Mouse (Mus musculus) embryonic facial prominence, embryonic 11.5 days (tissue): ENCODE results near the gene Armc10. TPM values are rescaled to one million over a fixed set of nuclear protein-coding genes. Genes with fewer than 3 reads are reported as not detected.

Experiments used
- ATAC-seq: fragments of 200-750 bp; cut with Nextera tagmentation; replicated peaks from 2 replicates; pipeline ENCODE4 v1.8.0; 2017; ENCODE audit warnings: low read depth; ENCODE audit not compliant: insufficient number of reproducible peaks, low FRiP score, low TSS enrichment
- DNase-seq: peaks from one replicate; pipeline ENCODE4 v3.0.0-alpha.2; 2015; ENCODE audit warnings: low spot score
- H3K27ac ChIP-seq: fragments of 300-500 bp; sonication (generic); replicated peaks from 2 replicates; pipeline ENCODE4 v1.5.1; 2014; ENCODE audit warnings: mild to moderate bottlenecking, low read depth, low read length, control low read depth
- H3K27me3 ChIP-seq: fragments of 300-500 bp; sonication (generic); 2 replicates; pipeline ENCODE4 v1.6.1; 2014; ENCODE audit warnings: mild to moderate bottlenecking, low read length, moderate library complexity, mixed read lengths; ENCODE audit not compliant: control insufficient read depth, insufficient read depth
- H3K36me3 ChIP-seq: fragments of 300-500 bp; sonication (generic); replicated peaks from 2 replicates; pipeline ENCODE4 v1.6.1; 2014; ENCODE audit warnings: low read depth, mild to moderate bottlenecking, low read length, moderate library complexity, mixed read lengths; ENCODE audit not compliant: control insufficient read depth, insufficient read depth
- H3K4me1 ChIP-seq: fragments of 300-500 bp; sonication (generic); 2 replicates; pipeline ENCODE4 v1.6.1; 2014; ENCODE audit warnings: low read length, mixed read lengths; ENCODE audit not compliant: control insufficient read depth, insufficient read depth
- H3K4me2 ChIP-seq: fragments of 300-500 bp; sonication (generic); 2 replicates; pipeline ENCODE4 v1.6.1; 2014; ENCODE audit warnings: low read depth, mild to moderate bottlenecking, control low read depth, low read length, moderate library complexity
- H3K4me3 ChIP-seq: fragments of 300-500 bp; sonication (generic); 2 replicates; pipeline ENCODE4 v1.5.1; 2014; ENCODE audit warnings: low read depth, low read length, control low read depth
- H3K9ac ChIP-seq: fragments of 300-500 bp; sonication (generic); replicated peaks from 2 replicates; pipeline ENCODE4 v1.6.1; 2014; ENCODE audit warnings: mild to moderate bottlenecking, control low read depth, low read length
- H3K9me3 ChIP-seq: fragments of 300-500 bp; sonication (generic); replicated peaks from 2 replicates; pipeline ENCODE4 v1.6.1; 2016; ENCODE audit warnings: mild to moderate bottlenecking, low read length, inconsistent platforms, mixed read lengths; ENCODE audit not compliant: control insufficient read depth
- WGBS: fragments of 180-500 bp; shearing (Covaris S2); extraction: QIAGEN DNeasy Blood & Tissue Kit; methylation state at CpG from one replicate; pipeline ENCODE4 v1.1.7; 2014; 5-methylcytosine and 5-hydroxymethylcytosine counted together
- polyA plus RNA-seq: library from polyadenylated mRNA; unstranded; fragments of >200 nt; fragmentation: Nextera tagmentation; extraction: Ambion mirVana; gene quantifications from 2 replicates; pipeline ENCODE4 v1.2.1, GENCODE M21; 2014

Armc10 gene
- polyA plus RNA-seq, 1 experiment from 2014 or later = 92.8 TPM

DNA sequence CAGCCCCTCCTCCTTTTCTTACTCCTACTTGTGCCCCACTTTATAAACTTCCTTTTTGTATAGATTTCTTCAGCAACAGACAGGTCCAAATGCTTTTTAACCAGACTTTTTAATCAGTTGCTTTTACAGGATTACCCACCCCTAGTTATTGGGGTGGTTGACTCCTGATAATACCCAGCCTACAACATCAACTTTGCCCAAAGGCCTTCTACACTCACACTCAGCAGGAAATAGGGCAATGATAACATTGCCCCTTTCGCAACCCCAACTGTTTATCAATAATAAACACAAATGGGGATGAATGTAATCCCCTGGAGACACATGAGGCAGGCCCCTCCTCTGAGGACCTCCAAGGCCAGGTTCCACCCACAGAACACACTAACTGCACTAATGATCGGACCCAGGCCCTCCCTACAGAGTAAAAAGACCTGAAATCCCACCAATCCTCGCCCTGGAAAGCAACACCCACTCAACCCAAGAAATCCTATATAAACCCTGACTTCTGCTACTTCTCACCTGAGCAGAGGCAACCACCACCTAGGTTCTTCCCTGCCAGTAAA is 29.1 kb upstream of the Armc10 start:
- Histone ChIP-seq H3K4me3 (no peak overlapping the region), H3K9ac (no peak overlapping the region), H3K4me1 (no peaks in the 10 kb centered on the region), H3K27ac (no peak overlapping the region), H3K27me3 (no peaks in the 10 kb centered on the region), H3K4me2 (no peak overlapping the region), H3K9me3 (no peaks in the 10 kb centered on the region), H3K36me3 (no peaks in the 10 kb centered on the region)
- WGBS = 72% methylated on average over 3 of the region's 3 CpGs
- DNase-seq (no peak), ATAC-seq (no peak)

DNA sequence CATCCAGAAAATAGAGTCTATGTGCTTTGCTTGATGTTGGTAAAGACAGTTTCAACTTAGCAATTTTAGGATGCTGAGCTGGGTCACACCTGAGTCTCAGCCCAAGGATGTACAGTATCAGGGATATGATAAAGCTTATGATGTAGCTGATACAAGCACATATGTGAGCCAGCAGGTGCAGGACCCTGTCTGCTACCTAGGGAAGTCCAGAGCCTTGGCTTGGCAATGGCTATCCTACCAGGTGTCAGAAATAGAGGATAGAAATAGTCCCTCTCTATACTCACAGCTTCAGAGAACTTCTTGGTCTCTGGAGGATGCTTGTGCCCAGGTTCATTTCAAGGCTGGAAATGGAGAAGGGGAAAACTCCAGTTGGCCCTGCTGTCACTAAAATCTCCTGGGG is 19.7 kb upstream of the Armc10 start:
- Histone ChIP-seq H3K27ac (no peak overlapping the region), H3K36me3 (no peaks in the 10 kb centered on the region), H3K9ac (no peak overlapping the region), H3K4me3 (no peak overlapping the region), H3K4me2 (no peak overlapping the region), H3K9me3 (no peaks in the 10 kb centered on the region), H3K27me3 (no peaks in the 10 kb centered on the region), H3K4me1 (no peaks in the 10 kb centered on the region)
- no peak for ATAC-seq
- no peak for DNase-seq

DNA sequence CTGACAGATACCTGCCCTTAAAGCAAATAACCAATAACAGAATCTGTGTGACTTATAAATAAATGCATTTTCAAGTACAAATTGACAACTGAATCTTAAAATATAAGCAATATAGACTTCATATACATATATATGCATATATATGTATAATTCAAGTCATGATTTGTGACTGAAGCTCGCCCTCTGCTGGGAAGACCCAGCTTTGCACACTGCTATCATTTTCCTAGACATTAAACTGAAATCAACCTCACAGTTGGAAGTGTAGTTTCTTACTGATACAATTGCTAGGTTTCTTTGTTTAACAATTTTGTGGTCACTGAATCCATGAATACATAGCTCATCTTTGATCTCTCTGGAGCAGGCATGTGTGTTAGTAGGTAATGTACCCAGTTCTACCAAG is 4.7 kb upstream of the Armc10 start:
- peak; percentile 65 for DNase-seq
- Histone ChIP-seq H3K4me3 (no peak overlapping the region), H3K4me2 (no peak overlapping the region), H3K9ac (no peak overlapping the region), H3K27ac (no peak overlapping the region), H3K36me3 (no peaks in the 10 kb centered on the region), H3K4me1 (no peaks in the 10 kb centered on the region), H3K27me3 (no peaks in the 10 kb centered on the region), H3K9me3 (no peaks in the 10 kb centered on the region)
- no peak for ATAC-seq
- 0% methylated on average over 1 of the region's 1 CpGs for WGBS

DNA sequence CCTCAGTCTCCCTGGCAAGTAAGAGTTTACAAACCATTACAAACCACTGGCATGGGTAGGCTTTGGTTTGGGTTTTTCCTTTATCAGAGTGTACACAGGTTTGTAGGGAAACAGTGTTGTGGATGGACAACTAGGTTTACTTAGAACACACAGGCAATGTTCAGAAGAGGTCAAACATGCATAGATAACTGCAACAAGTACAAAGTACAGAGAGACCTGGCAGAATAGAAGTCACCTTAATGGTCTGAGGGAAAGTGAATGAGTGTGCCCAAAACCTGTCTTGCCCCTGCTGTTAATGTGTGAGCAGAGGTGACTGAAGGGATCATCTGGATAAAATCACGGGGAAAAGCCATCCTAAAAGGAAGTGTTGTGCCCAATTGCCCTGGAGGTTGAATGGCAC is 2.0 kb upstream of the Armc10 start:
- no peak overlapping the region for H3K27ac ChIP-seq
- H3K4me2 ChIP-seq = no peak overlapping the region
- no peak overlapping the region for H3K4me3 ChIP-seq
- no peak for DNase-seq
- H3K9ac ChIP-seq = no peak overlapping the region
- H3K36me3 ChIP-seq = no peaks in the 10 kb centered on the region; the same call in 1 of the 2 replicates
- WGBS = 17% methylated on average over 1 of the region's 1 CpGs
- no peaks in the 10 kb centered on the region for H3K9me3 ChIP-seq
- no peaks in the 10 kb centered on the region for H3K4me1 ChIP-seq
- no peak for ATAC-seq
- H3K27me3 ChIP-seq = no peaks in the 10 kb centered on the region

DNA sequence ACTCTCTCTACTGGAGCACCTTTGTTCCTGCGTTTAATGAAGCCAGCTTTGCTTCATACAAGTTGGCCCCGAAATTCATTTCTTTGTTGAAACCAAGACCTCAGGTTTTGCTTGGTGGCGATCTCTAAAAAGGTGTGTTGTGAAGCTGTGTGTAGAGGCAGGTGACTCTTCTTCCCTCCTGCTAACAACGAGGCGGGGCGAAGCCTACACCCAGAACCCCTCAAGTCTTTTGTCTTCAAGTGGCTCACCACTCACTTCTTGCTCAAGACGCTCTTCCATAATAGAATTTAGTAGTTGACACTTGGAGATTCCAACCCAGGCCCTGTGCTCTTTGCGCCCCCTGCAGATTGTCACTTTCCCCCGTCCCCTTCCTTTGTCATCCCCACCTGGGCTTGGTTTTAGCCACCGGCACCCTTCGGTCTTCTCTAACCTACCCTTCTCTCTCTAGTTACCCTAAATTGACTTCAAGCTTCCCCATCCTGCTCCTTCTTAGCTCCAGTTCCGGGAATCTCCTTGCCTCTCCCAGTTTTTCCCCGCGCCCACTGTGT is 648 bp upstream of the Armc10 start:
- Histone ChIP-seq H3K9me3 (no peaks in the 10 kb centered on the region), H3K36me3 (no peaks in the 10 kb centered on the region; the same call in none of the 2 replicates), H3K27me3 (no peaks in the 10 kb centered on the region), H3K4me1 (no peaks in the 10 kb centered on the region), H3K4me3 (peak overlapping the region; percentile 79), H3K9ac (no peak overlapping the region), H3K27ac (no peak overlapping the region), H3K4me2 (peak overlapping the region; percentile 36)
- 8% methylated on average over 14 of the region's 14 CpGs for WGBS
- no peak for DNase-seq
- 0 out of 2 replicates have a peak, but pooled peaks have one; percentile 0 for ATAC-seq

DNA sequence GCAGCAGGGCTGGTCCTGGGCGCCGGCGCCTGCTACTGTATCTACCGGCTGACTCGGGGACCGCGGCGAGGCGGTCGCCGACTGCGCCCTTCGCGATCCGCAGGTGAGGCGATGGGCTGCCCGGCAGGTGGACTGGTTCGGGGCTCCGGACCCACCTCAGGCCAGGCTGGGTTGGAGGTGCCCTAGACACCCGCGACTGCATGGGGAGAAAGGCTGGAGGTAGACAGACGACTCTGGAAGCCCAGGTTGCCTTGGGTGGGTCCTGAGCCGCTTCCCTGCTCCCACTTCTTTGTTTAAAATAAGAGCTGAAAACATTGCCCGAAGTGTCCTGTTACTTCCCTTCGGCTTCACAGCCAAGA is 499 bp downstream of the Armc10 start:
- WGBS = under 1% methylated on average over 25 of the region's 25 CpGs
- H3K9ac ChIP-seq = peak overlapping the region; percentile 81
- peak overlapping the region; percentile 29 for H3K27ac ChIP-seq
- peaks cover 8% of the 10 kb centered on the region for H3K36me3 ChIP-seq
- peak overlapping the region; percentile 79 for H3K4me3 ChIP-seq
- no peaks in the 10 kb centered on the region for H3K27me3 ChIP-seq
- DNase-seq = peak; percentile 26
- H3K4me1 ChIP-seq = no peaks in the 10 kb centered on the region
- H3K4me2 ChIP-seq = peak overlapping the region; percentile 75
- H3K9me3 ChIP-seq = no peaks in the 10 kb centered on the region
- ATAC-seq = peak; percentile 66; the same call in 1 of the 2 replicates

DNA sequence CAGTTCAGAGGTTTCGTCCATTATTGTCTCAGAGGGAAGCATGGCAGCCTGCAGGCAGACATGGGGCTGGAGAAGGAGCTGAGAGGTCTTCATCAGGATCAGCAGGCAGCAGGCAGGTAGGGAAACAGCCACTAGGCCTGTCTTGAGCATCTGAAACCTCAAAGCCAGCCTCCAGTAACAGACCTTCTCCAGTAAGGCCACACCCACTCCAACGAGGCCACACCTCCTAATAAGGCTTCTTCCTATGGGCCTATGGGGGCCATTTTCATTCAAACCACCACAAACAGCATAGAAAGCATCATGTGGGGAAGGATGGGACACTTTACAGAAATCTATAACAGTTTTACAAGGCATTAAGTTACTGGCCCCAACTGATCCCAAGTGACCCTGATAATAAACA is 5.1 kb downstream of the Armc10 start:
- Histone ChIP-seq H3K27me3 (no peaks in the 10 kb centered on the region), H3K4me2 (no peak overlapping the region), H3K9ac (no peak overlapping the region), H3K27ac (no peak overlapping the region), H3K36me3 (peaks cover 8% of the 10 kb centered on the region), H3K9me3 (no peaks in the 10 kb centered on the region), H3K4me1 (no peaks in the 10 kb centered on the region), H3K4me3 (no peak overlapping the region)
- ATAC-seq (no peak), DNase-seq (no peak)
- 76% methylated on average over 2 of the region's 2 CpGs for WGBS

DNA sequence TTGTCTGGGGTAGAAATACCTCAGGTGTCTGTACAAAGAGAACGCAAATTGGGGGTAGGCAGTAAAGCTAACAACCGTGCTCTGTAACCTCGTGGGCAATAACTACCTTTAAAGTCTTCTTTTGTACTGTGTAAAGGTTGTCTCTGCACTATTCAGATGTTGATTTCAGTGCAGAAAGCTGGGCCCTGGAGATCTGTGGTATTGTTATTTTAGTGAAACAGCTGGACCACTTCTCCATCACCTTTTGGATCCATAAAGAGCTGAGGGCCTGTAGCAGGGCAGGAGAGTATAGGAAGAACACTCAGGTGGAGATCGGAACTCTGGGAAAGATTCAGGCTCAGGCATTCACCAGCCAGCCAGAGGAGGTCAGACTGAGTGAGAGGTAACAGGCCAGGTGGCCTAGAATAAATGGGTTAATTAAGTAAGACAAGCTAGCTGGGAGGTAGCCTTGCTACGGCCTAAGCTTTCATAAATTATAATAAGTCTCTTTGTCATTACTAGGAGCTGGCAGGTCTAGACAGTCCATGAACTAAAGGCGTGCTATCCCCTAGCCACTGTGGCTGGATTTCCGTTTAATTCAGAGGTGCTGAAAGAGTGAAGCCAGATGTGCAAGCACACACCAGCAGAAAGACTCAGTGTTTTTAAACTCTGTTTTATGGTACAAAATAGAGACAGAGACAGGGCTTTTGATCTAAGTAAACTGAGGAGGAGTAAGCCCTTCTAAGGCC is 6.4 kb downstream of the Armc10 start:
- WGBS = 85% methylated on average over 7 of the region's 7 CpGs
- H3K27ac ChIP-seq = no peak overlapping the region
- H3K27me3 ChIP-seq = no peaks in the 10 kb centered on the region
- ATAC-seq (no peak), DNase-seq (no peak)
- H3K9ac ChIP-seq = no peak overlapping the region
- no peaks in the 10 kb centered on the region for H3K9me3 ChIP-seq
- peaks cover 8% of the 10 kb centered on the region for H3K36me3 ChIP-seq
- no peak overlapping the region for H3K4me3 ChIP-seq
- no peaks in the 10 kb centered on the region for H3K4me1 ChIP-seq
- no peak overlapping the region for H3K4me2 ChIP-seq
